Mouse (Mus musculus): Measurements from ENCODE around the gene Preb.

DNA sequence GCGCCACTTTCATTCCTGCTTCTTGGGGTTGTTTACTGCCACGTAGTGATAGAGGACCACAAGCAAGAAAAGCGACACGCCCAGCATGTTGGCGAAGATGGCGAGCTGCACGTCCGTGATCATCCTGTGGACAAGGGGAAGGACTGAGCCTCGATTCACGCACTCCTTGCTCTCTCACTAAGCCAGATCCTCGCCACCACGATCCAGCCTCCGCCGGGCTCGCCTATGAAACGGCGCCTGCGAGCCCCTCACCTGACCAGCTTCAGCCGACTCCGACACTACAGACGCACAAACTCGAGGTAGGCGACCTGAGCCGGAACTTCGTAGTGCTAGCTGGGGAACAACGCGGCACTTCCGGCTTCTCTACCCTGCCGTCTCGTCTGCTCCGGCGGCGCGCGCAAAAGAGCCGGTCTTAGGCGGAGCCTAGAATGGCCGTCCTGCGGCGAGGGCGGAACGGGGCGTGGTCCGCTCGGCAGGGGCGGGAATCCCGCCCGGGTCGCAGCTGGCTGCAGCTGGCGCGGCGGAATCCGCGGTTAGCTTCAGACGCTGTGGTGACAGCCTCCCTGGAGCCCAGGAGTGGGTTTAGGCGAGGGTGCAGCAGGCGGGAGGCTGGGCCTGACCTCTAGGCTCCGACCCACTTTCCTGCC lies 52.6 kb downstream of the Preb start, which contains the start of gene Ost4:
- TF ChIP-seq ZC3H11A (IDR thresholded peaks at IDR 0.05; ENCODE audit: borderline replicate concordance, low read depth, low read length) (no peak), ZNF384 (IDR thresholded peaks at IDR 0.05; ENCODE audit: low read depth, low read length) (no peak), HCFC1 (IDR thresholded peaks at IDR 0.05; ENCODE audit: borderline replicate concordance, insufficient read depth, low read length) (peak; percentile 78; the same call in 1 of the 2 replicates), MAFK (IDR thresholded peaks at IDR 0.05; ENCODE audit: insufficient read depth, low read depth, low read length) (no peak), CHD2 (IDR thresholded peaks at IDR 0.05; ENCODE audit: low read depth, low read length) (no peak)

Measured in ES-E14 (cell line).